In genomic region chr3:96268051-96268775, GRCm38 (mm10) we compare ENCODE assay signal across 8 mouse cellular contexts. TPM values are rescaled to one million over a fixed set of nuclear protein-coding genes. Genes with fewer than 3 reads are reported as not detected.
DNase-seq lines count a peak whose midpoint lies in the region; ATAC-seq and TF ChIP-seq lines count a peak whose summit lies in the region.

Hist2h3b (plus strand) TSS chr3:96268654.

- H3K4me1 ChIP-seq in hindbrain, embryonic 12.5 days, result peaks cover 16% of the 10 kb centered on the region

- in situ Hi-C loops in Patski (cut with MboI; ENCODE audit: low pct_unique_long_range_greater_than_20kb), result loop anchor here (5.0 to 10.0 kb wide), 2 partner anchors 46 to 203 kb away; partner anchors contain the start of genes Hist2h2ac and Hist2h2be

- no peaks in the 10 kb centered on the region for H3K27me3 ChIP-seq in Patski
- no peaks in the 10 kb centered on the region for H3K27me3 ChIP-seq in hindbrain, embryonic 12.5 days

- H3K4me2 ChIP-seq in hindbrain, embryonic 12.5 days (replicated peaks), result peak within 1 kb of the TSS; percentile 81

- no peaks in the 10 kb centered on the region for H3K36me3 ChIP-seq in hindbrain, embryonic 12.5 days

- H3K4me3 ChIP-seq in hindbrain, embryonic 12.5 days, result peak within 1 kb of the TSS; percentile 49

- H3K27ac ChIP-seq in hindbrain, embryonic 12.5 days, result peak within 1 kb of the TSS; percentile 96

- H3K9ac ChIP-seq in hindbrain, embryonic 12.5 days, result peak within 1 kb of the TSS; percentile 64

- peak; percentile 76 for ATAC-seq in Patski
- peak; percentile 73 for ATAC-seq in hindbrain, embryonic 12.5 days (ENCODE audit: low FRiP score)

- POLR2A ChIA-PET in Patski (lab: Charles Lee), result interaction anchor here (0.9 to 3.6 kb wide), 6 partner anchors 10 to 48 kb away, joined by 3 to 35 read pairs (median 6); partner anchors contain the start of genes Bola1, Hist2h2aa1, Hist2h2ab and Hist2h2ac

- DNase-seq in Patski (ENCODE audit: low read depth, low spot score), result peak; percentile 91
- peak; percentile 86 for DNase-seq in cerebellum, postnatal 10 days
- peak; percentile 74 for DNase-seq in frontal cortex, postnatal 14 days (ENCODE audit: low spot score in 2 of 2)
- DNase-seq in layer of hippocampus, postnatal 14 days (ENCODE audit: low spot score in 2 of 2), result peak; percentile 83 to 88
- DNase-seq in lung, postnatal 14 days, result peak; percentile 78
- peak; percentile 87 for DNase-seq in retina, embryonic 14.5 days (ENCODE audit: low spot score)
- DNase-seq in thymus, postnatal 36 days, result peak; percentile 79 to 82

- 24% methylated on average over 30 of the region's 30 CpGs for WGBS in hindbrain, embryonic 12.5 days

- CTCF ChIA-PET in Patski (lab: Charles Lee), result interaction anchor here (1.7 to 3.3 kb wide), 2 partner anchors 10 to 49 kb away, joined by 8 to 16 read pairs; partner anchors contain the start of genes Bola1 and Hist2h2ab

- no peak for TF ChIP-seq CTCF in Patski (IDR thresholded peaks at IDR 0.05)

- H3K9me3 ChIP-seq in hindbrain, embryonic 12.5 days (replicated peaks), result no peaks in the 10 kb centered on the region

RNA-seq across cellular contexts. Expression of gene Hist2h3b, which starts in this region (rescaled TPM):
- 0.83 TPM for polyA plus RNA-seq in Patski (2021)
- polyA plus RNA-seq in hindbrain, embryonic 12.5 days (2016; fragmentation: Nextera tagmentation; extraction: Ambion mirVana), result 39.7 and 58.2 TPM in 2 replicates
- 100 to 1,000 TPM in 1 of 2 experiments, 10 to 100 TPM in 1; 73.5 to 102 TPM for total RNA-seq in layer of hippocampus, postnatal 14 days (2021)

Comparison
In these comparisons a context has a peak if more than half of its experiments do, and no peak if none do; other contexts are left out.
1. Peak in every context shown above with its lines: DNase-seq, ATAC-seq, H3K4me3 ChIP-seq and H3K27ac ChIP-seq.
2. RNA of gene Hist2h3b (polyA plus RNA-seq): 39.7 to 58.2 TPM in hindbrain, embryonic 12.5 days; 0.83 TPM in Patski (single experiment); every median in the first group is over 10 times any median in the second.
3. Peak in DNase-seq and ATAC-seq in Patski; RNA of the gene not detected or under 1 TPM.